Mouse (Mus musculus): ENCODE data around the gene Pef1. TPM values are rescaled to one million over a fixed set of nuclear protein-coding genes. Genes with fewer than 3 reads are reported as not detected.

Pef1 gene
- 53.6 TPM for polyA plus RNA-seq (2017; shearing (Covaris generic))

DNA sequence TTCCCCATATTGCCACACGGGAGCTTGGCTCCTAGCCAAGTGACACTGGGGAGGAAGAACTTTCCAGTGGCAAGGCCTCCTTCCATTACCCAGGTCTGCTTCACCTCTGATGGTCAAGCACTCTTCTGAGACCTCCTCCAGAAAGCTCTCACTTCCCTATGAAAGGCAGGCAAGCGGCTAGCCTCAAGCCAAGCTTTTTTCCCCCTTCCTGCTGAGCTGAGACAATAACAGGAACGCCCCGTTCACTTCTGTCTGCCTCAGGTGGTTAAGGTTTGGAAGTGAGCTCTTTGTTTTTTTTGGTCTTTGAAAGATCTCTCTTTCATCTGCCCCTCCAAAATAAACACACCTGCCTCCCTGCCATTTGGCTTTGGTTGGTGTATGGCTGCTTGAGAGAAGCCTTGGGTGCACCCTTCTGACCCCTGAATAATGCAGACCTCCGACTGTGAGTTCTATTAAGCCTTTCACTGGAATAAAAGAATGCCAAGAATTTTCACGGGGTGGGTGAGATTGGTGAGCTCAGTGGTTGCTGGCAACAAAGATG lies at the start of gene Pef1:
Gene Pef1 (plus strand): TSS at position 448 of the 541 bp plus-strand sequence.

GRCm38 (mm10) chr4:130139214-130139492 lies 36.8 kb downstream of the Pef1 start, which contains the start of gene Hcrtr1:
Hcrtr1 (minus strand) TSS chr4:130139359.

GRCm38 (mm10) chr4:130175072-130175711 lies 72.8 kb downstream of the Pef1 start, which contains the start of gene Tinagl1:
Tinagl1 (minus strand) TSS chr4:130175122.

Other genes with a start within 250 kb of the Pef1 start
- not detected for gene Spocd1, start 173.3 kb upstream of the Pef1 start, polyA plus RNA-seq (2017; shearing (Covaris generic))
- 0.42 TPM for gene Adgrb2, start 117.7 kb upstream of the Pef1 start, polyA plus RNA-seq (2017; shearing (Covaris generic))
- not detected for gene Col16a1, start 54.7 kb upstream of the Pef1 start, polyA plus RNA-seq (2017; shearing (Covaris generic))
- not detected for gene Hcrtr1, start 36.8 kb downstream of the Pef1 start, polyA plus RNA-seq (2017; shearing (Covaris generic))
- gene Tinagl1, start 72.6 kb downstream of the Pef1 start, polyA plus RNA-seq (2017; shearing (Covaris generic)): not detected
- gene Gm853, start 119.8 kb downstream of the Pef1 start, polyA plus RNA-seq (2017; shearing (Covaris generic)): not detected
- gene Serinc2, start 176.6 kb downstream of the Pef1 start, polyA plus RNA-seq (2017; shearing (Covaris generic)): not detected
- gene Fabp3, start 206.0 kb downstream of the Pef1 start, polyA plus RNA-seq (2017; shearing (Covaris generic)): not detected
- gene Gm10570, start 206.1 kb downstream of the Pef1 start, polyA plus RNA-seq (2017; shearing (Covaris generic)): not detected